Mouse (Mus musculus) embryonic fibroblast, embryonic 13.5 days (primary cell): ENCODE results near the gene Shisa9.

Source experiments
- CTCF ChIP-seq: IDR thresholded peaks from 2 replicates; pipeline ENCODE4 v1.5.1; 2011; ENCODE audit warnings: mild to moderate bottlenecking, control low read depth, low read length, moderate library complexity, borderline replicate concordance; ENCODE audit not compliant: insufficient read depth
- POLR2A ChIP-seq: IDR thresholded peaks from 2 replicates; pipeline ENCODE4 v1.6.1; 2011; ENCODE audit warnings: low read depth, mild to moderate bottlenecking, control low read depth, low read length, moderate library complexity

DNA sequence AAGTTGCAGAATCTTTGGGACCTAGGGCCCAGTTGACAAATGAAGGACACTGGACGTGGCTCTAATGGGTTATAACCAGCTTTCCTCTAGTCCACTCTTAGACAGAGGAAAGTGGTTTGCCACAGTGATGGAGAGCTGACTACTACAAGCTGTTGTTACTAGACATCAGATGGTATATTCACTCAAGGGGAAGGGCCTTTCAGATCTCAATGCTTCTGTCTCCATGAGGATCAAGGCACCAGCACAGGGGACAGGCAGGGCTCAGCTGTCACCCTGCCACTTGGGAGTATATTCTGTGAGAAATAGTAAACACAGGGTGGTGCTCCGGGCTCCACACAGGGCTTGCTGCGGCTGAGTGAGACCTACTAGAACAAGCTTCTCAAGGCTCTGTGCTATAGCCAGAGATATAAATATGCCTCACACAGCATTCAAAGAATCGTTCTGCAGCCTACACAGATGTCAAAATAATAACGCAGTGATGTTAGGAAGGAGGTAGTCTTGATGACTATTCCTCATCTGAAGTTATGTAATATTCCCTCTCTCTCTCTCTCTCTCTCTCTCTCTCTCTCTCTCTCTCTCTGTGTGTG, 127.0 kb downstream of the Shisa9 start:
- TF ChIP-seq POLR2A: no peak
- TF ChIP-seq CTCF: no peak
